Mouse (Mus musculus) lung, embryonic 16.5 days (tissue): ENCODE measurements around the gene Hdac7. TPM values are rescaled to one million over a fixed set of nuclear protein-coding genes. Genes with fewer than 3 reads are reported as not detected.
"Not testable (repeated sequence)": the region's sequence is repeated elsewhere in the genome, so short reads cannot be mapped to it uniquely, and the experiment has no call there.

ENCODE experiments used
- ATAC-seq: fragments of 200-750 bp; cut with Nextera tagmentation; 2 replicates; pipeline ENCODE4 v1.8.0; 2017; ENCODE audit warnings: low read depth, mild to moderate bottlenecking, moderate library complexity
- H3K27ac ChIP-seq: fragments of 300-500 bp; sonication (generic); 2 replicates; pipeline ENCODE4 v1.5.1; 2014; ENCODE audit warnings: mild to moderate bottlenecking, control low read depth, low read length
- H3K27me3 ChIP-seq: fragments of 300-500 bp; sonication (generic); 2 replicates; pipeline ENCODE4 v1.6.1; 2014; ENCODE audit warnings: low read depth, low read length, mixed read lengths; ENCODE audit not compliant: control insufficient read depth, insufficient read depth
- H3K36me3 ChIP-seq: fragments of 300-500 bp; sonication (generic); 2 replicates; pipeline ENCODE4 v1.6.1; 2014; ENCODE audit warnings: low read length; ENCODE audit not compliant: control insufficient read depth, insufficient read depth
- H3K4me1 ChIP-seq: fragments of 300-500 bp; sonication (generic); replicated peaks from 2 replicates; pipeline ENCODE4 v1.6.1; 2014; ENCODE audit warnings: low read length, mixed read lengths; ENCODE audit not compliant: control insufficient read depth, insufficient read depth
- H3K4me2 ChIP-seq: fragments of 300-500 bp; sonication (generic); 2 replicates; pipeline ENCODE4 v1.6.1; 2014; ENCODE audit warnings: low read depth, low read length, control low read depth
- H3K4me3 ChIP-seq: fragments of 300-500 bp; sonication (generic); 2 replicates; pipeline ENCODE4 v1.5.1; 2014; ENCODE audit warnings: mild to moderate bottlenecking, low read length, control low read depth
- H3K9ac ChIP-seq: fragments of 300-500 bp; sonication (generic); 2 replicates; pipeline ENCODE4 v1.6.1; 2014; ENCODE audit warnings: low read length, control low read depth
- H3K9me3 ChIP-seq: fragments of 300-500 bp; sonication (generic); 2 replicates; pipeline ENCODE4 v1.6.1; 2016; ENCODE audit warnings: low read length; ENCODE audit not compliant: control insufficient read depth
- WGBS: fragments of 180-500 bp; shearing (Covaris S2); extraction: QIAGEN DNeasy Blood & Tissue Kit; methylation state at CpG from one replicate; pipeline ENCODE4 v1.1.7; 2014; 5-methylcytosine and 5-hydroxymethylcytosine counted together
- polyA plus RNA-seq: library from polyadenylated mRNA; unstranded; fragments of >200 nt; fragmentation: Nextera tagmentation; extraction: Ambion mirVana; gene quantifications from 2 replicates; pipeline ENCODE4 v1.2.1, GENCODE M21; 2015

The Hdac7 gene
- polyA plus RNA-seq, 1 experiment from 2014 or later, result 44.2 TPM

DNA sequence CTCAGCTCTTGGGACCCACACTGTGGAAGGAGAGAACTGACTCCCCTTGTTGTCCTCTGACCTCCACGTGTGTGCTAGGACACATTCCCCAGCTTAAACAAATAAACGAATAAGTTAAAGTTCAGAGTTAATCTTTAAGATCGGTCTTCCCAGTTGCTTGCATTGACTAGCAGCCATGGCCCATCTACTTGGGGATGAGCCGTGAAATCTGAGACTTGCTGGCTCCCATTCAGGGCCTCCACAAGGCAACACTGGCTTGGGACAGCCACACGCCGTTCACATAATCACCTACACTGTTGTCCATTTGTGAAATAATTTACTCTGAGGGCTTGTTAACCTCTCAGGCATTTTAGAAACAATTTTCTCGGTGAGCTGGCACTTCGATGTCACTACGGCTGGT is 29.4 kb upstream of the Hdac7 start:
- H3K9me3 ChIP-seq, result no peaks in the 10 kb centered on the region
- WGBS, result 46% methylated on average over 9 of the region's 9 CpGs
- ATAC-seq, result no peak

DNA sequence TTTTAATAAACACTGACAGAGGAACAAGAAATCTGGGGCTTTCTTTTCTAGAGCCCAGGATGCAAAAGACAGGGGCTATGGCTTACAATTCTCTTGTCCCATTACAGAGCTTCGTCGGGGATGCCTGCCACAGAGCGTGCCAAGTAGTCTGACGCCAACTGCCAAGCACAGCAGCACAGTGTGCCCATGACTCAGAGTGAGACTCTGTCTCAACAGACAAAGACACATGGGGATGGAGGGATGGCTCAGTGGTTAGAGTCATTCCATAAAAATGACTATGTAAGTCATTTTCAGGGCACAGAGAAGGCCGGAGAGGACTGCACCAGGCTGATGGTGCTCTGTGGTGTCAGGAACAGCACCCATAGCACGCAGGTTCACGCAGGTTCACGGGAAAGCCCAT is 27.9 kb upstream of the Hdac7 start:
- ATAC-seq, result no peak
- 89% methylated on average over 8 of the region's 8 CpGs for WGBS
- H3K4me1 ChIP-seq, result no peaks in the 10 kb centered on the region
- H3K4me2 ChIP-seq, result no peak overlapping the region
- no peak overlapping the region for H3K9ac ChIP-seq
- H3K36me3 ChIP-seq, result no peaks in the 10 kb centered on the region
- H3K4me3 ChIP-seq, result no peak overlapping the region
- H3K27me3 ChIP-seq, result no peaks in the 10 kb centered on the region
- H3K27ac ChIP-seq, result no peak overlapping the region
- H3K9me3 ChIP-seq, result no peaks in the 10 kb centered on the region

More for the DNA sequence above, 29.4 kb upstream of the Hdac7 start:
- no peak overlapping the region for H3K27ac ChIP-seq
- no peak overlapping the region for H3K9ac ChIP-seq
- no peak overlapping the region for H3K4me3 ChIP-seq
- no peaks in the 10 kb centered on the region for H3K27me3 ChIP-seq
- no peaks in the 10 kb centered on the region for H3K36me3 ChIP-seq
- H3K4me2 ChIP-seq, result no peak overlapping the region
- H3K4me1 ChIP-seq, result no peaks in the 10 kb centered on the region

DNA sequence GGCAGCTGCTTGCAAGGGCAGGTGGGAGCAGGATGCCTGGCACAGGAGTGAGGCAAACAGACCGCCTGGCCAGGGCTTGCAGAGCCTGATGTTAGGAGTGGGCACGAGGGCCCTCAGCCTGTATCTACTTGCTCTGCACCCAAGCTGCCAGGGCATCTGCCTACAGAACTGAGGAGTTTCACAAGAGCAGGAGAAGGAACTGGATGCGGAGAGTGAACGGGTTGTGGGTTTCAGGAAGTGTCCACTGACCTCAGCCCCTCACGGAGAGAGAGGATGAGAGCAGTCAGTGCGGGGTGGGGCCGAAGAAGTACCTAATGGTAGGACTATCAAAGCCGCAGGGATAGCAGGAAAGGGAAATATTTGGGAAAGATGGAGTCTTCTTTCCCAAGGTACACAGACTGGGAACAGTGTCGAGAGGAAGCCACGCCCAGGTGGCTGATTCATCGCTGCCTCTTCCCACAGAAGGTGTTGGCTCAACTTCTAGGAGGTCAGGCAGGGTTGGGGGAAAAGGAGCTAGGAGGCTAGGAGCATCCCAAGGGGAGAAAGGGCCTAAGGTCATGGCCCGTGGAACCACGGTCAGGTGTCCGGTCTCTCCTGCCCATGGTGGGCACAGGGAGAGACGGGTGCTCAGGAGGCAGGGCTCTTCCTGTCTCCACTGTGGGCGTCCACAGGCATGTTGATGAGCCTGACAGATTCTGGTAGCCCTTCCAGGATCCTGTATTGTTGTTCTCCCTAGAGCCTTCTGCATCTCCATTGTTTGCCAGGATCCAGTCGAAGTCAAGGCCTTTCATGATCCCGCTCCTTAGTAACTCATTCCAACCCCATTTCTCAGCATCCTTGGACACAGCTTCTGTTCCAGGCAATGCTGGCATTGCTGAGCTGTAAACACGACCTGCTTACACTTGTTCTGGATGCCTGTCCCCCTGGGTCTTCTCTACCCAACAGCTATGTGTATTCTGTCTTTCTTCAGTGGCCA is 27.0 kb upstream of the Hdac7 start:
- Histone ChIP-seq H3K9ac (no peak overlapping the region), H3K4me2 (no peak overlapping the region), H3K4me1 (no peaks in the 10 kb centered on the region), H3K4me3 (no peak overlapping the region), H3K9me3 (no peaks in the 10 kb centered on the region; the same call in 1 of the 2 replicates), H3K36me3 (no peaks in the 10 kb centered on the region), H3K27ac (no peak overlapping the region), H3K27me3 (no peaks in the 10 kb centered on the region)
- ATAC-seq, result no peak
- 73% methylated on average over 19 of the region's 19 CpGs for WGBS

DNA sequence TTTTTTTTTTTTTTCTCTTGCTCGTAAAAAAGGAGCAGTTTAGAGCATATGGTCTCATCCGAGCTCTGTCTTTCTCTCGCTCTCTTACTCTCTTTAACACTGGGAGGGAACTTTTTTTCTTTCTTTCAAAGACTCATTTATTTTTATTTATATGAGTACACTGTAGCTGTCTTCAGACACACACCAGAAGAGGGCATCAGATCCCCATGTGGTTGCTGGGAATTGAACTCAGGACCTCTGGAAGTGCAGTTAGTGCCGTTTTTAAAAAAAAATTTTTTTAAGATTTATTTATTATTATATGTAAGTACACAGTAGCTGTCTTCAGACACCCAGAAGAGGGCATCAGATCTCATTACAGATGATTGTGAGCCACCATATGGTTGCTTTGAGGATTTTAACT is 25.8 kb upstream of the Hdac7 start:
- not testable (repeated sequence) for H3K27me3 ChIP-seq, H3K4me1 ChIP-seq, H3K9me3 ChIP-seq, H3K36me3 ChIP-seq, ATAC-seq, H3K4me2 ChIP-seq, H3K4me3 ChIP-seq, H3K27ac ChIP-seq, H3K9ac ChIP-seq
- 73% methylated on average over 4 of the region's 4 CpGs for WGBS

DNA sequence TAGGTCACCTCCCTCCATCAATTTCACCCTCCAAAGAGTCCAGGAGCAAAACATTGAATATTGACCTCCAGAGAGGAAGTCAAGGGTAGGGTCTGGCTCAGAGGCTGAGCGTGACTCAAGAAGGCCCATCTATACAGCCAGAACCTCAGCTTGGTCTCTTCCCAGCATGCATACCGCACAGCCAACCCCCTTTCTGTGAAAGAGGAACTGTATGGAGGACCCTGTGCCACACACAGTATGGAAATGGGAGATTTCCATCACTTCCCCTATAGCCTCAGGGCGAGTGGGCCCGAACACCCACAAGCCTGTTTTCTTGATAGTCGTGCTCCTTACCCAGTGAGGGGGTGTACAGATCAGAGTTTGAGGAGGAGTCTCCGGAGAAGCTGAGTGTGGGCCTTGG is 24.7 kb upstream of the Hdac7 start:
- WGBS, result 88% methylated on average over 6 of the region's 6 CpGs
- Histone ChIP-seq H3K9ac (no peak overlapping the region), H3K36me3 (no peaks in the 10 kb centered on the region), H3K27ac (no peak overlapping the region), H3K27me3 (no peaks in the 10 kb centered on the region), H3K4me2 (no peak overlapping the region), H3K9me3 (peaks cover 3% of the 10 kb centered on the region), H3K4me3 (no peak overlapping the region), H3K4me1 (peaks cover 9% of the 10 kb centered on the region)
- ATAC-seq, result no peak

DNA sequence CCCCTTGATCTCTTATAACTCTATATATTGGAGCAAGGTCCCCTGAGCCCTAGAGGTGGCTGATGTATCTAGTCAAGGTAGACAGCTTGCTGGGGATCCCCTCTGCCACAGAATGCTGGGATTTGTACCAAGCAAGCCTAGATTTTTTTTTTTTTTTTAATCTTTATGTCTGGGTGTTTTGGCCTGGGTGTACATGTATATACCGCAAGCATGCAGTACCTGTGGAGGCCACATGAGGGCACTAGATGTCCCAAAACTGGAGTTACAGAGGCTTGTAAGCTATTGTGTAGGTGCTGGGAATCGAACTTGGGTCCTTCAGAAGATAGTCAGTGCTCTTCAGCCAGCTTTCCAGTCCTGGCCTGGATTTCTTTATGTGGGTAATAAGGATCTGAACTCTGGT is 21.7 kb upstream of the Hdac7 start:
- no peak overlapping the region for H3K4me2 ChIP-seq
- H3K4me1 ChIP-seq, result peaks cover 17% of the 10 kb centered on the region
- H3K36me3 ChIP-seq, result no peaks in the 10 kb centered on the region
- H3K9me3 ChIP-seq, result peaks cover 3% of the 10 kb centered on the region
- no peaks in the 10 kb centered on the region for H3K27me3 ChIP-seq
- no peak overlapping the region for H3K27ac ChIP-seq
- H3K4me3 ChIP-seq, result no peak overlapping the region
- ATAC-seq, result no peak
- 95% methylated on average over 2 of the region's 2 CpGs for WGBS
- no peak overlapping the region for H3K9ac ChIP-seq

DNA sequence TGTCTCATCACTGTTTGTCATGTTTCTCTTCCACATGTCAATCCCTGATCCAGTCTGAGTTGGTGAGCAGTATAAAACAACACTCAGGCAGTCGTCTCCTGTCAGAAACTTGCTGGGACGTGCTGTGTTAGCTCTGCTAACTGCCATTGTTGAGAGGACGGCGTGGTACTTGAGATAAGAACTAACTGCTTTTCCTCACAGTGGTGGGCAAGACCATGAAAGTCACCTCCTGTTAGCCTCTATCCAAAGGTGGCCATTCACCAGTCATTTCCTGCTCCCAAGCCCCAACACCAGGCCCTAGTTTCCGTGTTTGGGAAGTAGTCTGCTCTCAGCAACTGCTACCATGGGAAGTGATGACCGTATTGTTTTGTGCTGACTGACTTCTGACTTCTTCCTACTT is 20.9 kb upstream of the Hdac7 start:
- peaks cover 17% of the 10 kb centered on the region for H3K4me1 ChIP-seq
- peak overlapping the region; percentile 9 for H3K27ac ChIP-seq
- WGBS, result 17% methylated on average over 6 of the region's 6 CpGs
- no peak overlapping the region for H3K4me2 ChIP-seq
- no peaks in the 10 kb centered on the region for H3K36me3 ChIP-seq
- peaks cover 3% of the 10 kb centered on the region for H3K9me3 ChIP-seq
- H3K9ac ChIP-seq, result no peak overlapping the region
- peak; percentile 66 for ATAC-seq
- H3K27me3 ChIP-seq, result no peaks in the 10 kb centered on the region
- no peak overlapping the region for H3K4me3 ChIP-seq

DNA sequence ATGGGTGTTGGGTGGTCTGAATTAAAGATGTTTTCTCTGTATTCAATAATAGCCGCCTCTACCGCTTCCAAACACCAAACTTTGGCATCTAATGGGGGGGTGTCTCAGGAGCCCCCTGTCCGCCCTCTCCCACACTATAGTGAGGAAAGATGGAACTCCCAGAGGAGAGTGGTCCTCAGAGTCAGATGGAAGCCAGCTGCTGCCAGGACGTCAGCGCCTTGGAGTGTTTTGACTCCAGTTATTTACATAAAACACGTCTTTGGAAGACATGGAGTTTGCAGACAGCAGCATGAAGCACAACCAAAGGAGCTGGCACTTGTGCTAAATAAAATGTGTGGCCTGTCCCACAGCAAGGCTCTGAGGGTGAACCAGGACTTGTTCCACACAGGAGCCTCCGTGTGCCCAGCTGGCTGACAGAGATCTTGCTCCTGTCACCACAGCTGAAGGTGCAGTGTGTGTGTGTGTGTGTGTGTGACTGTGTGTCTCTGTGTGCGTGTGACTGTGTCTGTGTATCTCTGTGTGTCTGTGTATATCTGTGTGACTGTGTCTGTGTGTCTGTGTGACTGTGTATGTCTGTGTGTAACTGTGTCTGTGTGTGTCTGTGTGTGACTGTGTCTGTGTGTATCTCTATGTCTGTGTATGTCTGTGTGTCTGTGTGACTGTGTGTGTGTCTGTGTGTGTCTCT is 20.2 kb upstream of the Hdac7 start:
- no peak overlapping the region for H3K4me3 ChIP-seq
- ATAC-seq, result peak; percentile 73
- H3K27ac ChIP-seq, result peak overlapping the region; percentile 34; the same call in 1 of the 2 replicates

DNA sequence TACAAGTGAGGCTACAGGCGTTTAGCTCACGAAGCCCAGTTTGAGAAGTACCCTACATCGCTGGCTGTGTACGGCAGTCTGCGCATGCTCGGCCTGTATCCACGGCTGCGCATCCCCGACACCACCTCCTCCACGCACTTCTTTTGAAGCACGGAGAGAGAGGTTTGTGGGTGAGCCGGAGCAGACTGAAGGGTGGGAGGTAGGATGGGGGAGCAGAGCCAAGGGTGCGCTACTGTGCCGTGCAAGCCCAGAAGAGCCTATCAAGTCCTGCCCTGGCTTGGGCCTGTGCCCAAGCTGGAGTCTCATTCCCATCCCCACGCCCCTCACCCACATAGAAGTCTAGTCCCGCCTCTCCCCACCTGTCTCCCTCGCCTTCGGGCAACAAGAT is 19.2 kb upstream of the Hdac7 start:
- H3K4me2 ChIP-seq, result no peak overlapping the region

More for the DNA sequence above, 20.2 kb upstream of the Hdac7 start:
- Histone ChIP-seq H3K27me3 (no peaks in the 10 kb centered on the region), H3K4me2 (no peak overlapping the region), H3K9me3 (peaks cover 3% of the 10 kb centered on the region), H3K9ac (no peak overlapping the region), H3K36me3 (no peaks in the 10 kb centered on the region), H3K4me1 (peaks cover 17% of the 10 kb centered on the region)
- 42% methylated on average over 8 of the region's 8 CpGs for WGBS

More for the DNA sequence above, 19.2 kb upstream of the Hdac7 start:
- Histone ChIP-seq H3K27ac (no peak overlapping the region), H3K9me3 (peaks cover 3% of the 10 kb centered on the region), H3K36me3 (no peaks in the 10 kb centered on the region), H3K4me1 (peaks cover 17% of the 10 kb centered on the region), H3K27me3 (no peaks in the 10 kb centered on the region), H3K4me3 (no peak overlapping the region), H3K9ac (no peak overlapping the region)
- no peak for ATAC-seq
- 54% methylated on average over 18 of the region's 18 CpGs for WGBS
